In genomic region chr10:7600647-7601046, GRCm38 (mm10) we compare ENCODE assay signal across 8 mouse cellular contexts. TPM values are rescaled to one million over a fixed set of nuclear protein-coding genes. Genes with fewer than 3 reads are reported as not detected.
A peak's percentile ranks its signal among the peaks of the same experiment; 100 is the strongest.
DNase-seq lines count a peak whose midpoint lies in the region; ATAC-seq and TF ChIP-seq lines count a peak whose summit lies in the region.

No protein-coding gene starts in this region.

- no peak for TF ChIP-seq EP300 in liver, postnatal 0 days (IDR thresholded peaks at IDR 0.05; ENCODE audit: low read depth)

- TF ChIP-seq CTCF in liver, postnatal 0 days (IDR thresholded peaks at IDR 0.05; ENCODE audit: low read depth) = peak; percentile 89
- TF ChIP-seq CTCF in olfactory bulb, adult 2 months (IDR thresholded peaks at IDR 0.05; ENCODE audit: insufficient read depth, low read depth, low read length) = peak; percentile 83

- H3K9me3 ChIP-seq in liver, postnatal 0 days (ENCODE audit: low read length) = no peaks in the 10 kb centered on the region

- H3K9ac ChIP-seq in liver, postnatal 0 days (replicated peaks) = no peak overlapping the region

- no peaks in the 10 kb centered on the region for H3K4me1 ChIP-seq in liver, postnatal 0 days (ENCODE audit: insufficient read depth)
- no peaks in the 10 kb centered on the region; the same call in 1 of the 2 replicates for H3K4me1 ChIP-seq in olfactory bulb, adult 2 months (ENCODE audit: control insufficient read depth, insufficient read depth, low read length)

- peak; percentile 79 for DNase-seq in A20 (ENCODE audit: low read depth, low spot score)
- peak; percentile 79 for DNase-seq in ZHBTc4 (ENCODE audit: low read depth, low spot score)
- DNase-seq in gastrocnemius, postnatal 14 days = peak; percentile 55
- peak; percentile 87 for DNase-seq in kidney, postnatal 10 days
- peak; percentile 75 for DNase-seq in liver, postnatal 0 days
- peak; percentile 58 to 78 for DNase-seq in thymus, postnatal 10 days (ENCODE audit: low spot score in 2 of 2)

- 8% methylated on average over 6 of the region's 6 CpGs for WGBS in liver, postnatal 0 days (ENCODE audit: insufficient replicate concordance)
- WGBS in olfactory bulb, adult 2 months = 11% methylated on average over 6 of the region's 6 CpGs

- no peak overlapping the region for H3K4me3 ChIP-seq in liver, postnatal 0 days (ENCODE audit: low read depth, low read length)
- no peak overlapping the region for H3K4me3 ChIP-seq in olfactory bulb, adult 2 months (ENCODE audit: insufficient read depth, low read depth, low read length)

- no peak overlapping the region for H3K4me2 ChIP-seq in liver, postnatal 0 days (ENCODE audit: low read depth, low read length)

- intact Hi-C loops in gastrocnemius, postnatal 14 days (cut with DNase I; ENCODE audit: low total_unique reads) = loop anchor here (5.0 kb wide), 1 partner anchor 263 kb away; no protein-coding TSS in a partner anchor

- ATAC-seq in common myeloid progenitor, adult 5-6 weeks (replicated peaks; ENCODE audit: low read depth, poor library complexity, severe bottlenecking) = peak; percentile 93
- ATAC-seq in liver, postnatal 0 days = no peak

- H3K36me3 ChIP-seq in liver, postnatal 0 days (replicated peaks; ENCODE audit: insufficient read depth, low read length) = no peaks in the 10 kb centered on the region

- H3K27ac ChIP-seq in liver, postnatal 0 days (ENCODE audit: low read depth) = no peak overlapping the region
- H3K27ac ChIP-seq in olfactory bulb, adult 2 months (ENCODE audit: insufficient read depth, low read depth, low read length) = no peak overlapping the region

- no peaks in the 10 kb centered on the region for H3K27me3 ChIP-seq in liver, postnatal 0 days (ENCODE audit: insufficient read depth, low read length)

- no peak for TF ChIP-seq POLR2A in olfactory bulb, adult 2 months (IDR thresholded peaks at IDR 0.05; ENCODE audit: insufficient read depth, low read depth, low read length)

RNA-seq across cellular contexts. Expression of gene Lrp11, which starts 11.0 kb away (rescaled TPM):
- 0.53 and 1.5 TPM in 2 replicates for total RNA-seq in common myeloid progenitor, adult 5-6 weeks (2017)
- total RNA-seq in gastrocnemius, postnatal 14 days (2021) = 1 to 10 TPM; 2.5 to 2.9 TPM
- polyA plus RNA-seq in liver, postnatal 0 days (2015; fragmentation: Nextera tagmentation; extraction: Ambion mirVana) = 0.26 and 0.28 TPM in 2 replicates
- not detected in 2 replicates for polyA plus RNA-seq in olfactory bulb, adult 2 months (2012; ENCODE audit: insufficient read depth, insufficient read length, low replicate concordance, missing spikeins)
